Mouse (Mus musculus) thymus, adult 2 months (tissue): ENCODE data around the gene Smyd4.

ENCODE experiments used
- CTCF ChIP-seq: fragments of 200-500 bp; IDR thresholded peaks from 2 replicates; pipeline ENCODE4 v1.5.1; 2012; ENCODE audit warnings: mild to moderate bottlenecking, control low read depth, low read length, moderate library complexity, borderline replicate concordance; ENCODE audit not compliant: control insufficient read depth, poor library complexity, insufficient read depth; ENCODE audit errors: extremely low read depth
- POLR2A ChIP-seq: fragments of 200-500 bp; IDR thresholded peaks from 2 replicates; pipeline ENCODE4 v1.6.1; 2012; ENCODE audit warnings: mild to moderate bottlenecking, low read length, control low read depth, moderate library complexity; ENCODE audit not compliant: control insufficient read depth, poor library complexity, insufficient read depth; ENCODE audit errors: extremely low read depth

- TF ChIP-seq CTCF, result no peak
- no peak for TF ChIP-seq POLR2A
Observed at GRCm38 (mm10) chr11:75304797-75305196, 43.4 kb upstream of the Smyd4 start.
